Mouse (Mus musculus): ENCODE results near the gene Ctse.

- TF ChIP-seq POLR2A (IDR thresholded peaks at IDR 0.05; ENCODE audit: borderline replicate concordance, insufficient read depth, low read length) (no peak), CTCF (IDR thresholded peaks at IDR 0.05; ENCODE audit: borderline replicate concordance, insufficient read depth, low read depth, low read length) (no peak)
These were observed 31.4 kb upstream of the Ctse start for GRCm38 (mm10) chr1:131606719-131607118.
